Mouse (Mus musculus) spleen, adult 18-20 months (tissue): ENCODE results near the gene Cdc5l.
"Not testable (repeated sequence)": the region's sequence is repeated elsewhere in the genome, so short reads cannot be mapped to it uniquely, and the experiment has no call there.

Experiments used
- DNase-seq, 2 experiments: peaks; one replicate each; pipeline ENCODE4 v3.0.0; 2022; ENCODE audit warnings: mixed read lengths in 2 of 2

Cdc5l gene

DNA sequence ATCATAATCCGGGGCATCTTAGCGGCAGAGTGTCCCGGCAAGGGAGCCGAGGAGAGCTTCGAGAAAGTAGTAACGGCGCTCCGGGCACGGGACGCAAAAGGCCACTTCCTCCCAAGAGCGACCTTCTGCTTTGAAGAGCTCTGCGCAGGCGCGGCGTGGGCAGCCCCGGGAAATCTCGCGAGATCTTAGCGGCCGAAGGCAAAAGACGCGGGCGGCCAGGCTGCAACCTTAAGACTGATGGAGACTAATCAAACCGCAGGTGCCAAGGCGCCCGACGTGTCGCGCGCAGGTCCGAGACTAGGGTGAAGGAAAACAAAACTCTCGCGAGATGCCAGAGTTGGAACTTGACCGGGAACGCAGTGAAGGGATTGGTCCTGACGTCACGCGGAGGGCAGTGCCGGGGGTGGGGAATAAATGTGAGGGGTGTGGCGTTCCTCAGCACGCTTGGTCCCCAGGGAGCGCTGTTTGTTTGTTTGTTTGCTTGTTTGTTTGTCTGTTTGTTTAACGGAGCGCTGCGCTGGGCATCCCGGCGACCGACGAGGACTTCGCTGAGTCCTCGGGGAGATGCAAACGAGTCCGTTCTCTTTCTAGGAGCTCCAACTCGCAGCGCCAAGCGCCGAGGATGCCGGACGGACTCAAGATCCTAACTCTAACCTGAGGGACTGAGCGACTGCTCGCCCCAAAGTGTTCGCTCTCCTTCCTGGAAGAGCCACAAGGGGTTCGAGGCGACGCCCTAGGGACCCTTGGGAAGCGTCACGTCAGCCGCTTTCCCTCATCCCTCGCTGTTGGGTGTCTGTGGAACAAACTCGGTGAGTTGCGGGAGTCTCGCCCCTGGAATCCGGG, at the start of gene Cdc5l:
Gene Cdc5l (minus strand): TSS at position 319 of the 843 bp plus-strand sequence.
- peak; percentile 89 to 93 for DNase-seq

DNA sequence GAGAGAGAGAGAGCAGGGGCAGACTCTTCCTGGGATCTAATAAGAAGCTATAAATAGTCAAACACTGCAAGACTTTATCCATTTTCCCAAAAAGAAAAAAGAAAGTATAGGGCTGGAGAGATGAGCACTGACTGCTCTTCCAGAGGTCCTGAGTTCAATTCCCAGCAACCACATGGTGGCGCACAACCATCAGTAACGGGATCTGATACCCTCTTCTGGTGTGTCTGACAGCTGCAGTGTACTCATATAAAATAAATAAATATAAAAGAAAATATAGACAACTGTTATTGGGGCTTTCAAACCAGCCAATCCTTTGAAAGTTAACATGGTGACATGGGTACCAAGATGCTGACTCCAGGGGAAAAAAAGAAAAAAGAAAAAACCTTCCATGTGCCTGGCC, 46.9 kb upstream of the Cdc5l start:
- no peak for DNase-seq

DNA sequence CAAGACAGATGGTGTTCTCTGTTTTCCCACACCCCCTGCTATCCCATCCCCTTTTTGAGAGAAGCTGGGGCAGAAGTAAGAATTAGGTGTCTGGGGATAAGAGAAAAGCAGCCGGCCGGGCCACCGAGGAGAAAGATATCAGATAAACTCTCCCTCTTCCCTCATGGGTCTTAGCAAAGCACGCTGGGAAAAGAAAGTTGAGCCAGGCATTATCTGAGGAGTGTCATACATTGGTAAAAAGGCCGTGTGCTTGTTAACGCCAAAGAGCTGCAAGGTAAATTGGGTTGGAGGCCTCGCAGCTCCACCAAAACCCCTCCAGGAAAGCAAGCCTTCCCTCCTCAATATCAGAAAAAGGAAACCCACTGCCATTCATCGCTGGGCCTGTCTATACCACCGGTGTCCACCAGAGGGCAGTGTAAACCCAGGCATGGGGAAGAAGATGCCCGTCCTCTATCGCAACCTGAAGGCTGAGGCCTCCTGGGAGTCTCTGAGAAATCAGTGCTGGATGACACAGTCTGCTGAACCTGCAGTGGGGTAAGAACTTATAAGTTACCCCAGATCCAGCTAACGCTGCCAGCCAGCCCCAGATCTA, 44.8 kb upstream of the Cdc5l start:
- peak; percentile 52 to 83 for DNase-seq

DNA sequence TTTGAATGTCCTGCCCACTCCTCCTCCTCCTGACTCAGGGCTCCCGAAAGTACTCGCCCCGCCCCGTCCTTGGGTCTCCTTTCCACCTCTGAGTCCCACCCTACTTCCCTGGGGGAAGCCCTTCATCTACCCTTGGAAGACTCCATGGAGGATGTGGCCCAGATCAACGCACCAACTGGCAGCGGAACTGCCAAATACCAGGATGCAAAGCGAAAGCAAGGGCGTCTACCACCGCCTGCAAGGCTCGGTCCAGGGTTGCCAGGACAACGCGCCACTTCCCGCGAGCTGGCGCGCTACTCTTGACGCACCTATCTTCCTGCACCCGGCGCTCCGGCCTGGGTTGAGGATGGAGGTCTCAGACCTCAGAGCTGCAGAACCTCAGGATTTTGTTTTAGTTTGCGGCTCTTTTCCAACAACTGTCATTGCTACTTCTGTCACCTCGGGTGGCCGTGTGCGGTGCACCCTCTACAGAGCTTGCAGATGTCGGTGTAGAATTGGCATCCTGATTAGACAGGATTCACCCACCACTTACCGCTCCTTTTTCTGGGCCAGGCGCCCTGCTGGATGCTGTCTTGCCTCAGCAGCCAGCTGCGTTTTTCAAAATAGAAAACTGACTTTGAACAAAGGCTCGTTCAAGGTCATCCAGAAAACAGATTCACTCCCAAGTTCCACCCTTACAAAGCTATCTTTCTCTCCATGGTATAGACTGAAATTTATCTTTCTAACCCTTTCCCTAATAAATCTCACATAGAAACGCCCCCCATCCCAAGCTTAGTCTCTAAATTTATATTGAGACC, 41.3 kb upstream of the Cdc5l start, which contains the start of gene Spats1:
Gene Spats1 (minus strand): TSS at position 747 of the 797 bp plus-strand sequence.
- peak; percentile 12 to 29 for DNase-seq

DNA sequence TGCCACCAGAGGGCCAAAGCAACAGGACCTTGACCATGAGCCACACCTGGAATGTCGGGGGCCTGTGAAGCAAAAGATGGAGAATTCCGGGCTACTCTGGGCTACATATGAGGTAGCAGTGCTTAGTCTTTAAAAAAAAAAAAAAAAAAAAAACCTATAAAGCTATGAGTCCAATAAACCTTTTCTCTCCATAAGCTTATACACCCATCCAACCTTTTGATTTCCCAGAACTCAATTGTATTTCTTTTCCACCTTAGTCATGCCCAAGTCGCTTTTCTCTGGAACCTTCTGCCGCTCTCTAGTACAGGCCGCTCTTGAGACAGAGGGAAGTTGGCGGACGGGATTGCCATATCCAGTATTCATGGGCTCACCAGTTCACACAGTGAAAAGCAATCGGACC, 40.6 kb upstream of the Cdc5l start:
- DNase-seq, result no peak

DNA sequence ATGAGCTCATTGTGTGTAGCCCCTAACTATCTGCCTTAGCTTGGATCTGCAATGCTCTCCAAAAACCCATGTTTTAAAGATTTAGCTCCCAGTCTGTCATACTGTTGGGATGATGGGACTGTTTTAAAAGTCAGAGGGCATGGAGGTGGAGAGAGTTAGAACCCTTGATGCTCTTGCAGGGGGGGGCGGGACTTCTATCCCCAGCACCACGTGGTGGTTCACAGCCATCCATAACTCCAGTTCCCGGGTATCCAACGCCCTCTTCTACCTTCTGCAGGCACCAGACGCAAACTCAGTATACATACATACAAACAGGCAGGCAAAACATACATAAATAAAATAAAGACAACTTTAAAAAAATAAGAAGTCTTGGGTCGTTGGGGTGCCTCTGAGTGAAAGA, 40.1 kb upstream of the Cdc5l start:
- DNase-seq, result no peak

DNA sequence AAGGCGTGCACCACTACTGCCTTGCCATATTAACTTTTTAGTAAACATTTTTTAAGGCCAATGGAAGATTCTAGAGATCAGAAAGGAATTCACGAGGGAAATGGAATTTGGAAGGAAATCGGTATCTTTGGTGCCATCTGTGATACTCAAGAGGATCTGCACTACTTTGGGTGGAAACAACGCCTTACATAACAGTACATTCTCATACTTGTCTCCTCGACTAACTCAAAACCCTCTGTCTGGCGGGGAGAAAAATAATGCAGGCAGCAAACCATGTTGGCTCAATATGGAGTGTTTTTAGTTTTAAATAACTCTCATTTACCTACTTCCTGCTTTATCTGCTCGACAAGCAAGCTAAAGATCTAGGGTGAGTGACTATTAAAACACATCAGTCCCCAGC, 37.2 kb upstream of the Cdc5l start:
- no peak for DNase-seq

DNA sequence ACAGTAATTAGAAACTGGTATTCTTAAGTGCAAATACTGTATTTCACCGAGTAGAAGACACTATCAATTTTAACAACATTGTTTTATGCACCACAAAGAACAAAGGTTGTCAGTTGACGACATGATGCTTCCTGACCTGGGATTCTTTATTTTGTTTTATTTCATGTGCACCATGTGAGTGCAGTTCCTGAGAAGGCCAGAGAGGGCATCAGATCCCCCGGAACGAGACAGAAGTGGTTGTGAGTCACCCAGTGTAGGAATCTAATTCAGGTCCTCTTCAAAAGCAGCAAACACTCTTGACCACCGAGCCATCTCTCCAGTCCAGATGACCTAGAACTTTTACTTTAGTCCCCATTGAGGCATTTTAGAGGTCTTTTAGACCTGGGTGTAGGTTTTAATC, 34.8 kb upstream of the Cdc5l start:
- DNase-seq, result no peak

DNA sequence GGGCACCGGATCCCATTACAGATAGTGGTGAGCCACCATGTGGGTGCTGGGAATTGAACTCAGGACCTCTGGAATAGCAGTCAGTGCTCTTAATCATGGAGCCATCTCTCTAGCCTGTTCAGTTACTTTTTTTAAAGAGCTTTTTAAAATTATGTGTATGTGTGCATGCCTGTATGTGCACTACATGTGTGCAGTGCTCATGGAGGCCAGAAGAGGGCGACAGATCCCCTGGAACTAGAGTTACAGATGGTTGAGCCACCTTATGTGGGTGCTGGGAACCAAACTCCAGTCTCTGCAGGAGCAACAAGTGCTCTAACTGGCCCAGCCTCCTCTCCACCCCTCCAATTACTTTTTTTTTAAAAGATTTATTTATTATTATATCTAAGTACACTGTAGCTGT, 33.2 kb upstream of the Cdc5l start:
- no peak for DNase-seq

DNA sequence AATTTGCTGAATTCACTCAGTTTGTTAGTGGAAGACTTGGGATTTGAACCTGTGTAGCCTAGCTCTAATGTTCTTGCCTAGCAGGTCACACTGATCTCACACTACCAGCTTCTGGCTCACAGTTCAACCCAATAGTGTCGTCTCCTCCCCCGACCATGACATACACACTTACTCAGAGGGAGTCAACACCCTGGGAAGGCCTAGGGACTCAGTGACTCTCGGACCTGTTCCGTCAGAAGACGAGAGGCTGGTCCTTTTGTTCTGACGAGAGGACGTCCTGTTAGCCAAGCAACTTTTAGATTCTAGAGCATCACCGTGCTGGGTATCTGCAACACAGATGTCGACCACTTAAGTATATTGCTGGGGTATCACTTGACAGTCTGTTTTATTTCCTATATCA, 30.7 kb upstream of the Cdc5l start:
- no peak for DNase-seq

DNA sequence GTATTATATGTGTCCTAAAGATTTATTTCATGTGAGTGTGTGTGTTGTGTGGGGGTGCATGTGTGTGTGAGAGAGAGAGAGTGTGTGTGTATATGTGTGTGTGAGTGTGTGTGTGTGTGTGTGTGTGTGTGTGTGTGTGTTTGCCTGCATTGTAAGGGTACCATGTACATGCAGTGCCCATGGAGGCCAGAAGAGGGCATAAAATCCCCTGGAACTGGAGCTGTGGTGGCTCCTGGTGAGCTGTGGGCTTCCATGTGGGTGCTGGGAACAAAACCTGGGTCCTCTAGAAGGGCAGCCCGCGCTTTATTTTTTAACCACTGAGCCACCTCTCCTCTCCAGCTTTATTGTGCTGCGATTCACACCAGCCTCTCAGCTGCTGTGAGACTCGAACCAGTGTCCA, 29.0 kb upstream of the Cdc5l start:
- DNase-seq, result no peak

DNA sequence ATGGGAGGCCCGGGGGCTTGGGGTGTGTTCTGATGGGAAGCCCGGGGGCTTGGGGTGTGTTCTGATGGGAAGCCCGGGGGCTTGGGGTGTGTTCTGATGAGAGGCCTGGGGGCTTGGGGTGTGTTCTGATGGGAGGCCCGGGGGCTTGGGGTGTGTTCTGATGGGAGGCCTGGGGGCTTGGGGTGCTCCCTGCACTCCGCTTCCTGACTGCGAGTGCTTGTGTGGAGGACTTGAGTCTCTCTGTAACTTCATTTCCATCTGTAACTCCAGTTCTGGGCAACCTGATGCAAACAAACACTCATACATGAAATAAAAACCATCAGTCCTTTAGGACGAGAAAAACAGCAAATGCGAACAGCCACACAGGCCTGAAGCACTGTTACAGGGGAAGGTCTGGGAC, 25.5 kb upstream of the Cdc5l start:
- no peak for DNase-seq

DNA sequence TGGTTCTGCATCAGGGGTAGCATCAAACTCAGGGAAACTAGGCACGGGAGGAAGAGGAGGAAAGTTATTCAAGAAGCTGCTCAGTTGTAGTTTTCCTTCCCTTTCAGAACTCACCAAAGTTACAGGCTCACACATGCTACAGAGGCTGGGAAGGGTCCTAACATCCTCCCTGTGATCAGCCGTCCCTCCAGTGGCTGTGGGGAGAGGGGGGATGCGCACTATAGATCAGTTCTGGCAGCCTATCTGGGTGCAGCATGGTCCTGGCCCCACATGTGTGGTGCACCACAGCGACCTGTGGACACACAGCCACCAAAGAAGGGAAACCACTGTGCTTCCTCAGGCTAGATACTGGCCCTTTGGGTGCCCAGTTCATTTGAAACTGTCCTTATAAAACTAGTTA, 25.0 kb upstream of the Cdc5l start:
- DNase-seq, result no peak

DNA sequence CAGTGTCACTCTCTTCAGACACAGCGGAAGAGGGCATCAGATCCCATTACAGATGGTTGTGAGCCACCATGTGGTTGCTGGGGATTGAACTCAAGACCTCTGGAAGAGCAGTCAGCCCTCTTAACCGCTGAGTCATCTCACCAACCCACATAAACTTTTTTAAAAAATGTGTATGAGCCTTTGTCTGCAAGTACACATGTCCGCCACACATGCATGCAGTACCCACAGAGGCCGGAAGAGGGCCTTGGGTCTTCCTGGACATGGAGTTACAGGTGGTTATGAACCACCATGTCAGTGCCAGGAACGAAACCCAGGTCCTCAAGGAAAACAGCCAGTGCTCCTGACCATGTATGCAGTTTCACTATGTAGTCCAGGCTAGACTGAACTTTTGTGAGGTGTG, 23.9 kb upstream of the Cdc5l start:
- no peak for DNase-seq

DNA sequence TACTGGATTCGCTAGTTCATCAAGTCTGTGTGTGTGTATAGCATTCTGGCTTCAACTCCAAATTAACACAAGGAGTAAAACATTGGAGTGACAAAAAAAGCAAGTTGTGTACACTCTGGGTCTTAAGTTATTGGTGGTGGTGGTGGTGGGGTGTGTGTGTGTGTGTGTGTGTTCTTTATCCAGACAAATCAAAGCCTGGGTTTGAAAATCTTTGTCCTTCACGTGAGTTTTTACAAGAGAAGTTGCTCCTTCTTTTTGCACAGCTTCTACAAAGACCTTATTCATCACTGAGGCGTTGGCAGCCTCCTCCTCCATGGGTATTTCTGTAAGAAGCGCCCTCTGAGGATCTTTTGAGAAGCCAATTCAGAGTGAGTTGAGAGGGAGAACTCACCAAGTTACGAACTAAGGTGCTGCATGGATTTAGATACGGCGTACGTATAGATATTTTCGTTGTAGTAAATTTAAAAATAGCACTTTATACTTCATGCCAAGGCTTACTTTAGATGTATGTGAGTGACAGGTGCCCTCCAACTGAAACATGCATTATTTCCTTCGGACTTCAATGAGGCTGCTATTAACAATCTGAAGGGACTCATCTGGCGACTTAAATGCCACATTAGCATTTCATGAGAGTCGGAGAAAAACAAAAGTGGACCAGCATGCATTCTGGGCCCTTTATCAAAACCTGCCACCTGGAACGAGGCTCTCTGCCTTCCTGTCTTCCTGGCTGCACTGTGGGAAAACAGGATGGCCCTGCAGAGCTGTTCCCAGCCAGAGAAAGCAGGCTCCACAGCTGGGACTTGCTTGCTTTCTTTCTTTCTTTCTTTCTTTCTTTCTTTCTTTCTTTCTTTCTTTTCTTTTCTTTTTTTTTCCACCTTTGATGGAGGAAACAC, 23.0 kb upstream of the Cdc5l start:
- no peak for DNase-seq

DNA sequence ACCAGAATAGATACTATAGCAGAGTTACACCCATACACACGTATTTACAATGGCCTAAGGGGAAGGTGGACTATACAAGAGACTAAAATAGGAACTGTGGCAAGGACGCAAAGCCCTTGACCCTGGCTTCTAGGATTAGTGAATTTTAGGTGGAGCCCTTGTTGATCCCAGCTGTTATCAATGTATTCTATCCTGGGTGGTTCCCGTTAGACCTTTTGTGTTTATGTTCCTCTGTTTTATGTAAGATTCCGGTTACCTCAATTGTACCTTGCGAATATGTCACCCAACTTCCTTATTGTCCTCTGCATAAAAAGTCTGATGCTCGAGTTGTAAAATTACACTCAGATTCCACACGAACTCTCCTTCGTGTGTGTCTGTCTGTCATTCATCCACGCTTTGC, 22.2 kb upstream of the Cdc5l start:
- not testable (repeated sequence) for DNase-seq

DNA sequence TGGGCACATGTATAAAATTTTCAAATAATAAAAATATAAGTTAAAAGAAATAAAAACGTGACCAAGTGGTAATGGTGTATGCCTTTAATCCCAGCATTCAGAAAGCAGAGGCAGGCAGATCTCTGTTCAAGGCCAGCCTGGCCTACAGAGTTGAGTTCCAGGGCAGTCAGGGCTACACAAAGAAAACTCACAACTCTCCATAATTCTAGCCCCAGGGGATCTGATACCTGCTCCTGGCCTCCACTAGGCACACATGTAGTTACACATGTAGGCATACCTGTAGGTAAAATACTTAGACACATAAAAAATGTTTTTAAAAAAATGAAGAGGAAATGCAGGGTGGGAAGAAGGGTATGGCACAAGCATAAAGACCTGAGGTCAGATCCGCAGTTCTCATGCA, 21.3 kb upstream of the Cdc5l start:
- no peak for DNase-seq

DNA sequence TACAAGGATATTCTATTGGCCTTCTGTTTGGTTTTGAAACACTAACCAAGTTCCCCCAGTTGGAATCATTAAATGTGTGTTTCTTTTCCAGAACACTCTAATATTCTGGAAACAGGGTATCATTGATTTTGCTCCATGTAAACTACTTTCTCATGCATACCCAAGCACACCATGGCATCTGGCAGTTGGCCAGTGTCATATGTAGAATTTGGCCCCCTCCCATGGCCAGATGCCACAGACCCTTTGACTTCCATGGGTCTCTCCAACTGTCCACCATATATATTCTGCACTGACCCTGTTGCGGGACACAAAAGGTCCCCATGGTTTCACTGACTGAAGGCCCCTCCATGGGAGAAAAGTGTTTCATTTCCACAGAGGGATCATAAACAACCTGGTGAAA, 18.7 kb upstream of the Cdc5l start:
- no peak for DNase-seq

DNA sequence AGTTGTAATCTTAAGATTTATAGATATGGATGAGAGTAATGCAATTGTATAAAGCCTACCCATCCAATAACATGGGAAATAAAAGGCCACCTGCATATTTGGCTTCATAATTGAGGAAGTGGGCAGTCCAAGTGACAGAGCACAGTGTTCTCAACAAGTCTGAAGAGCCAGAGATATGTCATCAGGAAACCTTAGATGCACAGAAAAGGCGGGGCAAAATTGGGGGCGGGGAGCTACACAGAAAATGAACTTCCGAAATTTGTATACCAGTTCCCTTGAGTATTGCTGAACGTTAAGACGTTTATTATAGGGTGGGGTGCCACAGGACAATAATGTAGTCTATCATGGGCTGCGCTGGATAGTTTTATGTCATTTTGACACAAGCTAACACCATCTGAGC, 16.6 kb upstream of the Cdc5l start:
- no peak for DNase-seq

DNA sequence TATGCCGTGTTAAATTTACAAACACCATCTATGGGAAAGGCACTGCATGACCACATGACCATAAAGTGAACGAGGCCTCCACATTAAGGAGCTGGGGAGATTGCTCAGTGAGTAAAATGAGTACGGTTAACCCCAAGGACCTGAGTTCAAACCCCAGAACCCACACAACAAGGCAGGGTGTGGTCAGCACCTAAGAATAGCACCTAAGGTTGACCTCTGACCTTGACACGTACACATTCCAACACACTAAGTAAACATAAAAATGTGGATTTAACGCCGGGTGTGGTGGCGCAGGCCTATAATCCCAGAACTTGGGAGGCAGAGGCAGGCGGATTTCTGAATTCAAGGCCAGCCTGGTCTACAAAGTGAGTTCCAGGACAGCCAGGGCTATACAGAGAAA, 16.0 kb upstream of the Cdc5l start:
- DNase-seq, result no peak

DNA sequence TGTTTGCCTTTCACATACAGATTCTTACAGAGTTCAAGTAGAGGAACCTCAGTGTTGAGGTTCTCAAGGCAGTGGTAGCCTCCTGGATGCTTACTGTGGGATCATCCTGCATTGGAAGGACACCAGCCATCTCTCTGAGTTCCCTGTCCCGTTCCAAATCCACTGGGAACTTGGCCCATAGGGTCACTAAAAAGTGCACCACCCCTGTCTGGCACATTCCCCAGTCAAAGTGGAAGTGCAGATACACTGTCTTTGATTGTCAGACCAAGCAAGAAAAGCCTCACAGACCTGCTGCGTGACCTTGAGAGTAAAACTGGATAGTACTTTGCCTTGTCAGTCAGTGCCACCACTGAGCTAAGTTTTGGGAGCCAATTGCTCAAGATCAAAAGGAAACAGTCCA, 13.5 kb upstream of the Cdc5l start:
- DNase-seq, result no peak

DNA sequence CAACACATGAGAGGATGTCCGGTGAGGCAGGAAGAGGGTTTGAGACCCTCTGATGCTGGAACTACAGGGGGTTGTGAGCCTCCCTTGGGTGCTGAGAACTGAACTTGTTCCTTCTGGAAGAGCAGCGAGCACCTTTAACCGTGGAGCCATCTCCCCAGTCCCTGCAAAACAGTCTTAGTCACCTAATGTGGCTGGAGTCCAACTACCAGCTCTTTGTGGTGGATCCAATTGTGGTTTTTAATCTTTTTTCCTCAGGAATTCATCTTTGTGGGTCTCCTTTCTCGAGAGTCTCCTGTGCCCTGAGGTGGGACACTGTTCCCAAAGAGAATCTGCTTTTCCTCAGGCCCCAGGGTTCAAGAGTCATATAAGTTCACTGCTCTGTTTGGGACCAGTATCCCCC, 12.4 kb upstream of the Cdc5l start:
- no peak for DNase-seq

DNA sequence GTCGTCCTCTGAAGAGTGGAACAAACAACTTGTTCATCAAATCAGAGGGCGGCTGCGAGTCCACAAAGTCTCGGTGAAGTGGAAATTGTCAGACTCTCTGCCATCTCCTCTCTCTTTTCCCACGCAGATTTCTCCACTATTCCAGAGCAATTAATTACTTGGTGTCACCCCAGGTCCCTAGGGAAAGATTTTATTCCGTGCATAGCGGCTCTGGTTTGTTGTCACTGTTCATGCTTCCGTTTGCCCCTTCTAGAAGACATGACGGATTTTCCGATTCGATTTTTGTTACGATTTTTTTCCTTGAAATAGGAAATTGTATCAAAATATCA, 689 bp upstream of the Cdc5l start:
- DNase-seq, result no peak
